Mouse (Mus musculus): ENCODE measurements around the gene Kmt5c. TPM values are rescaled to one million over a fixed set of nuclear protein-coding genes. Genes with fewer than 3 reads are reported as not detected.

The Kmt5c gene
- 89.3 and 91.6 TPM in 2 replicates for polyA plus RNA-seq (2016; fragmentation: Nextera tagmentation; extraction: Ambion mirVana)

DNA sequence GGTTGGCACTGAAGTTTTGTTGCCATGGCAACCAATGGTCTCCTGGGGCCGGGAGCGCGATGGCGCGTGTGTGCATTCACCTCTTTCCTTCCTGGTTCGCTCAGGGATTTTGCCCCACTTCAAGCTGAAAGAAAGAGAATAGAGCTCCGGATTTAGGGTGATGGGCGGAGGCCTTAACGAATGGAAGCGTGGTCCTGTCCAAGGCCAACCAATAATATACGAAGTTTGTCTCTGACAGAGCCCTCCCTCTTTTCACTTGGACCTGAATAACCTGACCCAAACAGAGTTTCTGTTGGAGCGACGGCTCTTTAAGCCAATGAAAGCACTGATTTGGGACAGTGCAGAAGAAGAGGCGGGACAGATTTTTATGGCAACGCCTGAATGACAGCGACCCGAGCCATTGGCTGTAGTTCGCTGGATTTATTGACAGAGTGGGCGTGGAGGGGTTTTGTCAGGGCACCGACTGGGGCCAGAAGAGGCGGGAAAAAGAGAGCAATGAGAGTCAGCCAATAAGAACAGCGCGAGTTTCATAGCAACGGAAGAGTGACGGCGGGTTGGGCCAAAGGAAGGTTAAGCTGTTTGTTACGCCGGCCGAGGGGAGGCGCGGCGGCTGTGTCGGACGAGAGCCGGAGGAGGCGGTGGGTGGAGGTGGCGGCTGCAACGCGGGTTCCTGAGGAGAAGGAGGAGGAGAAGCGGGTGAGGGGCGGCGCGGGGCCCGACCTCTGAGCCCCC lies at the start of gene Kmt5c:
TSS of gene Kmt5c (plus strand) at position 572 of the 732 bp plus-strand sequence.
- ATAC-seq (ENCODE audit: low FRiP score, low read depth): peak; percentile 97
- under 1% methylated on average over 35 of the region's 44 CpGs for WGBS
- Histone ChIP-seq H3K27me3 (peaks cover 3% of the 10 kb centered on the region; the same call in 1 of the 2 replicates), H3K4me1 (peaks cover 39% of the 10 kb centered on the region), H3K4me2 (replicated peaks) (peak within 1 kb of the TSS; percentile 93), H3K4me3 (peak within 1 kb of the TSS; percentile 77), H3K27ac (replicated peaks) (peak within 1 kb of the TSS; percentile 93), H3K36me3 (peaks cover 17% of the 10 kb centered on the region), H3K9me3 (no peaks in the 10 kb centered on the region), H3K9ac (replicated peaks) (peak within 1 kb of the TSS; percentile 89)

- H3K9ac ChIP-seq (replicated peaks): peak within 1 kb of the TSS; percentile 100
- H3K4me1 ChIP-seq: peaks cover 18% of the 10 kb centered on the region
- 3% methylated on average over 5 of the region's 18 CpGs for WGBS
- peaks cover 28% of the 10 kb centered on the region for H3K36me3 ChIP-seq
- H3K27me3 ChIP-seq: no peaks in the 10 kb centered on the region
- peak within 1 kb of the TSS; percentile 93 for H3K27ac ChIP-seq (replicated peaks)
- peak within 1 kb of the TSS; percentile 88 for H3K4me3 ChIP-seq
- peak within 1 kb of the TSS; percentile 59 for H3K4me2 ChIP-seq (replicated peaks)
- ATAC-seq (ENCODE audit: low FRiP score, low read depth): peak; percentile 89
- H3K9me3 ChIP-seq: no peaks in the 10 kb centered on the region
Observed at GRCm38 (mm10) chr7:4690387-4690786, 49.5 kb upstream of the Kmt5c start, which contains the start of gene Brsk1. TSS of gene Brsk1 (plus strand) at chr7:4690604.

DNA sequence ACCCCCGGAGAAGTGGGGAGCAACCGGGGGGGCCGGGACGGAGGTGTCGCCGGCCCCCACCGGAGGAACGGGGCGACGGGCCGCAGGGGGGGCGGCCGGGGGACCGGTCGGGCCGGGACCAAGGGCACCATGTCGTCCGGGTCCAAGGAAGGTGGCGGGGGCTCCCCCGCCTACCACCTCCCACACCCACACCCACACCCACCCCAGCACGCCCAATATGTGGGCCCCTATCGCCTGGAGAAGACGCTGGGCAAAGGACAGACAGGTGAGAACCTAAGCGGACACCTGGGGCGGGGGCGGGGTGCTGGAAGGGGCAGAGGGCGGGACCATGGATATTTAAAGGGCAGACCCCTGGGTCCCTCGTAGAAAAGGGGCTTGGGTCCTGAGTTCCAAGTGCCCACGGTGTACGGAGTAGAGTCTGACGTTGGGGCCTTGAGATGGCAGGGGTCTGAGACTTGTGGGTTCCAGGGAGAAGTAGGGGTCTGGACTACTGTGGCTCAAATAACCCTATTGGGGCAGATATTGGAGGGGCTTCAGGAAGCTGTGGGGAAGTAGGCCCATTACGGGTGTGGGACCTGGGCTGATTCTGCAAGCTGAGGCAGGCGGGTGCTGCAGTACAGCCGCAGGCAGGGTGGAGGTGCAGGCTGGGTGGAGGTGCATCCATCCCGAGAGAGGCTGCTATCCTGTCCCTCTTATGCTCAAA lies 48.8 kb upstream of the Kmt5c start:
- ATAC-seq (ENCODE audit: low FRiP score, low read depth): peak; percentile 62
- peak overlapping the region; percentile 88 for H3K4me3 ChIP-seq
- H3K36me3 ChIP-seq: peaks cover 35% of the 10 kb centered on the region

GRCm38 (mm10) chr7:4693004-4693403 lies 46.9 kb upstream of the Kmt5c start:
- no peak for ATAC-seq (ENCODE audit: low FRiP score, low read depth)
- Histone ChIP-seq H3K27me3 (no peaks in the 10 kb centered on the region), H3K27ac (replicated peaks) (no peak overlapping the region), H3K4me1 (peaks cover 18% of the 10 kb centered on the region), H3K9ac (replicated peaks) (no peak overlapping the region), H3K36me3 (peaks cover 52% of the 10 kb centered on the region), H3K4me3 (no peak overlapping the region), H3K4me2 (replicated peaks) (no peak overlapping the region), H3K9me3 (no peaks in the 10 kb centered on the region)
- 70% methylated on average over 6 of the region's 6 CpGs for WGBS

More for the DNA sequence above, 48.8 kb upstream of the Kmt5c start:
- H3K4me2 ChIP-seq (replicated peaks): peak overlapping the region; percentile 59
- H3K27ac ChIP-seq (replicated peaks): peak overlapping the region; percentile 93
- 7% methylated on average over 19 of the region's 35 CpGs for WGBS
- no peaks in the 10 kb centered on the region for H3K27me3 ChIP-seq
- peaks cover 18% of the 10 kb centered on the region for H3K4me1 ChIP-seq
- peak overlapping the region; percentile 100 for H3K9ac ChIP-seq (replicated peaks)
- H3K9me3 ChIP-seq: no peaks in the 10 kb centered on the region

DNA sequence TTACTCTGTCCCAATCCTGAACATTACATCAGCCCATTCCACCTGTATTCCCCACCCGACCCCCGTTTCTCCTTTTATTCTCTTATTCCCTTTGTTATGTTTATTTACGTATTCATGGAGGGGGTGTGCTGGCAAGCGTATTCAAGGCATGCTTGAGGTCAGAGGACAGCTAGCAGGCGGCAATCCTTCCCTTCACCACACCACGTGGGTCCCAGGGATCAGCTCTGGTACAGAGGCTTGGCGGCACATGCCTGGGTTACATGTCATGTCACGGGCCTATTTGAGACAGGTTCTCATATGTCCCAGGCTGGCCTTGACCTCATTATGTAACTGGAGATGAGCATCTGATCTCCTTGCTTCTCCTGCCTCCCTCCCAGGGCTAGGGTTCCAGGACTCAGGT lies 37.6 kb upstream of the Kmt5c start:
- Histone ChIP-seq H3K27me3 (no peaks in the 10 kb centered on the region), H3K9me3 (no peaks in the 10 kb centered on the region), H3K4me1 (peaks cover 10% of the 10 kb centered on the region), H3K9ac (replicated peaks) (no peak overlapping the region; the same call in 1 of the 2 replicates), H3K4me3 (no peak overlapping the region), H3K27ac (replicated peaks) (no peak overlapping the region), H3K4me2 (replicated peaks) (no peak overlapping the region), H3K36me3 (peaks cover 92% of the 10 kb centered on the region)
- no peak for ATAC-seq (ENCODE audit: low FRiP score, low read depth)
- WGBS: 40% methylated on average over 8 of the region's 8 CpGs

DNA sequence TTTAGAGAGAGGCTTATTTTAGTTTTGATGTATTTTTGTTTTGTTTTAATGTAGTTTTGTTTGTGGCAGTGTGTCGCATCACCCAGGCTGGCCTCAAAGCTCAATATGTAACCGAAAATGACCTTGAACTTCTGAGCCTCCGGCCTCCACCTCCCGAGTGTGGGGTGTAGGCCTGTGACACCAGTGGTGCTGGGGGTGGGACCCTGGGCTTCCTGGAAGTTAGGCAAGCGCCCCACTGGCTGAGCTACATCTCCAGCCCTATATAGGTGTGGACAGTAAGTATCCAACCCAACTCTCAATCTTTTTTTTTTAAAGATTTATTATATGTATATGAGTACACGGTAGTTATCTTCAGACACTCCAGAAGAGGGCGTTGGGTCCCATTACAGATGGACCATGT lies 36.7 kb upstream of the Kmt5c start:
- Histone ChIP-seq H3K4me1 (peaks cover 10% of the 10 kb centered on the region), H3K27me3 (no peaks in the 10 kb centered on the region), H3K9ac (replicated peaks) (no peak overlapping the region), H3K27ac (replicated peaks) (no peak overlapping the region), H3K36me3 (peaks cover 93% of the 10 kb centered on the region), H3K4me2 (replicated peaks) (no peak overlapping the region), H3K4me3 (no peak overlapping the region), H3K9me3 (no peaks in the 10 kb centered on the region)
- 90% methylated on average over 7 of the region's 7 CpGs for WGBS
- ATAC-seq (ENCODE audit: low FRiP score, low read depth): no peak

DNA sequence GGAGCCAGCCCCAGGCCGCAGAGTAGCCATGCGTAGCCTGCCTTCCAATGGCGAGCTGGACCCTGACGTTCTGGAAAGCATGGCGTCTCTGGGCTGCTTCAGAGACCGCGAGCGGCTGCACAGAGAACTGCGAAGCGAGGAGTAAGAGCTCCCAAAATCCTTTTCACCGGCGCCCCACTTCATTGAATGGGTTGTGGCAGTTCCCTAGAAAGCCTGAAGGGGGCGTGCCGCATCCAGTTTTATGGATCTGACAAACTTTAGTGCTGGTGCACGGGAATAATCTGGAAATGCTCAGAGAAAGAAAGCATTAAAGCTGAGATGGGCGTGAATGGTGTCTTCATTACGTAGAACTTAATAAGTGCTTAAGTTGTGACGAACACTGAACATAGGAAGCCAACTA lies 34.8 kb upstream of the Kmt5c start:
- Histone ChIP-seq H3K36me3 (peaks cover 94% of the 10 kb centered on the region), H3K9ac (replicated peaks) (no peak overlapping the region), H3K27me3 (no peaks in the 10 kb centered on the region), H3K27ac (replicated peaks) (no peak overlapping the region), H3K4me1 (peaks cover 10% of the 10 kb centered on the region), H3K4me2 (replicated peaks) (no peak overlapping the region), H3K9me3 (no peaks in the 10 kb centered on the region), H3K4me3 (no peak overlapping the region)
- ATAC-seq (ENCODE audit: low FRiP score, low read depth): no peak
- WGBS: 33% methylated on average over 18 of the region's 18 CpGs

GRCm38 (mm10) chr7:4712594-4712993 lies 27.3 kb upstream of the Kmt5c start:
- no peak overlapping the region for H3K9ac ChIP-seq (replicated peaks)
- no peak for ATAC-seq (ENCODE audit: low FRiP score, low read depth)
- H3K4me2 ChIP-seq (replicated peaks): no peak overlapping the region
- H3K4me1 ChIP-seq: no peaks in the 10 kb centered on the region
- H3K27ac ChIP-seq (replicated peaks): no peak overlapping the region
- H3K9me3 ChIP-seq: no peaks in the 10 kb centered on the region
- H3K4me3 ChIP-seq: no peak overlapping the region
- H3K27me3 ChIP-seq: no peaks in the 10 kb centered on the region
- peaks cover 98% of the 10 kb centered on the region for H3K36me3 ChIP-seq
- 77% methylated on average over 3 of the region's 3 CpGs for WGBS

DNA sequence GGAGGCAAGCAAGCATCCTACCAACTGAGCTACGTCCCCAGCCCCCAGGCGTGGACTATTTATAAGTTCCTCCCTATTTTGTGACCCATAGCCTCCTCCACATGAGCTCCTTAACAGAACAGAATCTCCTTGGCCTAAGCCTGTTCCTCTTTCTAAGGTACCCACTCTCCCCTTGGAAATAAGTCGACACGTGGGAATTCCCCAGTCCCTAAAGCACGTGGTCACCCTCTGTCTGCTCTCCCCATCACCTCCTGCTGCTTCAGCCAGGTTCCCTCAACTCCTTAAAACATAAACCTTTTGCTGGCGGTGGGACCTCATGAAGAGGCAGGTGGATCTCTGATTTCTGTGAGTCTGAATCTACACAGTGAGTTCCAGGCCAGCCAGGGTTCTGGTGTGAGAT lies 23.0 kb upstream of the Kmt5c start:
- Histone ChIP-seq H3K9me3 (no peaks in the 10 kb centered on the region), H3K27ac (replicated peaks) (no peak overlapping the region), H3K4me2 (replicated peaks) (no peak overlapping the region), H3K9ac (replicated peaks) (no peak overlapping the region), H3K27me3 (no peaks in the 10 kb centered on the region), H3K4me1 (no peaks in the 10 kb centered on the region), H3K36me3 (peaks cover 59% of the 10 kb centered on the region), H3K4me3 (no peak overlapping the region)
- 71% methylated on average over 6 of the region's 6 CpGs for WGBS
- no peak for ATAC-seq (ENCODE audit: low FRiP score, low read depth)

GRCm38 (mm10) chr7:4719276-4719675 lies 20.6 kb upstream of the Kmt5c start:
- no peak overlapping the region for H3K4me3 ChIP-seq
- no peaks in the 10 kb centered on the region for H3K4me1 ChIP-seq
- H3K27me3 ChIP-seq: no peaks in the 10 kb centered on the region
- no peak overlapping the region for H3K9ac ChIP-seq (replicated peaks)
- no peak overlapping the region for H3K27ac ChIP-seq (replicated peaks)
- whole genome bisulfite sequencing: 92% methylated on average over 3 of the region's 3 CpGs
- ATAC-seq (ENCODE audit: low FRiP score, low read depth): no peak
- H3K4me2 ChIP-seq (replicated peaks): no peak overlapping the region
- no peaks in the 10 kb centered on the region for H3K9me3 ChIP-seq
- H3K36me3 ChIP-seq: peaks cover 35% of the 10 kb centered on the region

DNA sequence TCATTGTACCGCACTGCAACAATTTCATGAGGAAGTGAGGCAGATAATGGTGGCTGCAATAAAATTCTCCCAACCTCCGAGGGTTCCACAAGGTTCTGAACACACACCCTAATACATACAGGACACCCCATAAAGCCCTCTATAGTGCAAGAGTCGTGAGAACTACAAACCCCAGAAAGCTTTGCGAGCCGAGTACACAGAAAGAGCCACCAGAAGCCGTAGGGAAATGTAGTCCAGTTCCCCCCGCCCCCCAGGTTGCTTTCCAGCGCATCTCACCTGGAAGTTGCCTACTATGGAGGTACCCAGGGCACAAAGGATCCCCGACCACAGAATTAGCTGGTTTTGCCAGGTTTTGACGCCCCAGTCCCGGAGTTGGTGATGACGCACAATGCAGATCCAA lies 16.4 kb upstream of the Kmt5c start:
- H3K4me2 ChIP-seq (replicated peaks): peak overlapping the region; percentile 51
- no peak overlapping the region; the same call in 1 of the 2 replicates for H3K9ac ChIP-seq (replicated peaks)
- peak; percentile 34; the same call in 1 of the 2 replicates for ATAC-seq (ENCODE audit: low FRiP score, low read depth)
- WGBS: 39% methylated on average over 12 of the region's 12 CpGs
- no peaks in the 10 kb centered on the region for H3K27me3 ChIP-seq
- H3K4me3 ChIP-seq: peak overlapping the region; percentile 29
- H3K27ac ChIP-seq (replicated peaks): no peak overlapping the region
- no peaks in the 10 kb centered on the region for H3K9me3 ChIP-seq
- no peaks in the 10 kb centered on the region for H3K4me1 ChIP-seq
- no peaks in the 10 kb centered on the region for H3K36me3 ChIP-seq

- H3K27me3 ChIP-seq: no peaks in the 10 kb centered on the region
- no peak overlapping the region for H3K4me3 ChIP-seq
- no peak for ATAC-seq (ENCODE audit: low FRiP score, low read depth)
- WGBS: 87% methylated on average over 3 of the region's 3 CpGs
- no peaks in the 10 kb centered on the region for H3K9me3 ChIP-seq
- no peak overlapping the region for H3K4me2 ChIP-seq (replicated peaks)
- no peak overlapping the region for H3K27ac ChIP-seq (replicated peaks)
- H3K4me1 ChIP-seq: no peaks in the 10 kb centered on the region
- H3K9ac ChIP-seq (replicated peaks): no peak overlapping the region
- H3K36me3 ChIP-seq: no peaks in the 10 kb centered on the region
Observed at GRCm38 (mm10) chr7:4724359-4724758, 15.6 kb upstream of the Kmt5c start.
